Mouse (Mus musculus): ENCODE measurements around the gene Cdt1. TPM values are rescaled to one million over a fixed set of nuclear protein-coding genes. Genes with fewer than 3 reads are reported as not detected.

The Cdt1 gene
- polyA plus RNA-seq, 1 experiment from 2014 or later, result 11.1 TPM

DNA sequence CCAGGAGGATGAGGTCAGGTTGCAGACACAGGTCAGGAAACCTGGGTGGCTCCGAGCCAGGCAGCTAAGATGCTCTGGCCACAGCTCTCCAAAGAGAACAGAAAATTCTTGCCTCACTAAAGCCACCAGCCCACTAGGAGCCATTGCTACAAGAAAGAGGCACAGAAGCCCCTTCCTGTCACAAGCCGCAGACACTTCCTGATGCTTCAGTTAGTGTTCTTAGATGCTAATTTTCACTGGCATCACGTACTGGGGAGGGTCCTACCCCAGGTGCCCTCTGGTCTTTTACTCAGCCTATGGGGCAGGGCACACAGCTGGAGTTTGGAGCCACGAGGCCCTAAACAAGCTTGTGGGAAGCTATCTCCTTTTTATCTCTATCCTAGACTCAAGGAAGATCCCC is 28.2 kb downstream of the Cdt1 start:
- Histone ChIP-seq H3K4me3 (ENCODE audit: inconsistent target) (no peak overlapping the region), H3K27ac (no peak overlapping the region), H3K79me2 (ENCODE audit: inconsistent target) (no peaks in the 10 kb centered on the region), H3K36me3 (ENCODE audit: inconsistent target) (peaks cover 54% of the 10 kb centered on the region)
- 37% methylated on average over 4 of the region's 4 CpGs for WGBS (ENCODE audit: missing documents)

DNA sequence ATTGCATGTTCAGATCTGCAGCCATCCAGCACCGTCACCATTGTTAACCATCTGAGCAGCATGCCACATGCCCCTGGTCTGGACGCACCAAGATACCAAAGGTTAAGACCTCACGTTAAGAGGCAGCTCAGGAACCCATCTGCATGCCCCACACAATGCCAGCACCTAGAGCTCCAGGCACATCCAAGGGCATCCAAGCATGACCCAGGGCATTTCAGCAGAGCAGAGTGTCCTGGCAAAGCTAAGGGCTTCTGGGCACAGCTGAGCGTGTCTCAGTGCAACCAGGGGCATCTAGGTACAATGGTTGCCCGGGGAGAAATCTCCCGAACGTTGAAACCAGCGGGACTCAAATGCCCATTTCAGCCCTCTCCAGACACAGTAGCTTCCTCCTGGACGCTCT is 32.9 kb downstream of the Cdt1 start:
- over 99% methylated on average over 9 of the region's 9 CpGs for WGBS (ENCODE audit: missing documents)
- Histone ChIP-seq H3K79me2 (ENCODE audit: inconsistent target) (no peaks in the 10 kb centered on the region; the same call in 1 of the 2 replicates), H3K4me3 (ENCODE audit: inconsistent target) (no peak overlapping the region), H3K27ac (no peak overlapping the region), H3K36me3 (ENCODE audit: inconsistent target) (peaks cover 54% of the 10 kb centered on the region)

DNA sequence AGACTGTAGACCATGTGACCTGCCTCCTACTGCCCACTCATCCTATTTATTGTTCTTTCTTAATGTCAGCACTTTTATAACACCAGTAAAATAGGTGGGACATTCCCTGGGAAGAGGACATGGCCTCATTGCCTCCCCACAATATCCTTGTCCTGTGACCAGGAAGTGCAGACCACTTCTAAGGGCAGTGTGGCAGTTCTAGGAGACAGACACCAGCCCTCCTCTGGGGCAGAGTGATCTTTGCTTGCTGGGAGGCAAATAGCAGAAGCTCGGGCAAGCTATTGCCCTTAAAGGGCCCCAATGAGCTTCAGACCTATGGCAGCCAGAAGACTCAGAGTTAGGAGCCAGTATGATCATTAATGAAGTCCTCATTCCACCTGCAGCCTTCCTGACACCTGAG is 36.8 kb downstream of the Cdt1 start:
- no peak overlapping the region for H3K4me3 ChIP-seq (ENCODE audit: inconsistent target)
- H3K27ac ChIP-seq, result peak overlapping the region; percentile 62
- H3K36me3 ChIP-seq (ENCODE audit: inconsistent target), result peaks cover 34% of the 10 kb centered on the region; the same call in 1 of the 2 replicates
- 27% methylated on average over 1 of the region's 1 CpGs for WGBS (ENCODE audit: missing documents)
- peaks cover 21% of the 10 kb centered on the region for H3K79me2 ChIP-seq (ENCODE audit: inconsistent target)

DNA sequence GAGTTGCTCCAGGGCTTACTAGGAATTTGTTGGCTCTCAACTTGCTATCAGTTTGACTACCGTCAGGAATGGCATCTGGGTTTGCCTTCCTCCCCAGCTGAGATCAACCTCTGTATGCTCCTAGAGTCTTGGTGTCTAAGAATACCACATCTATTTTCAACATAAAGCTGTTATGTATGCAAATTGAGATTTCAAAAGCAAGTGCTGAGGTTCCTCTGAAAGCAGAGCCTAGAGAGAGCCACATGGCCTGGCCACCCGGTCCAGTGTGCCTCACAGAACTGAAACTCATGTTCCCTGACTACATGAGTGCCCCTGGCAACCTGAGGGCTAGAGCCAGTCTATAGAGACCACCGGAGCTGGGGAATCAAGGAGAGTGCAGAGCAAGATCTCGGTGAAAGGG is 37.6 kb downstream of the Cdt1 start:
- 45% methylated on average over 4 of the region's 4 CpGs for WGBS (ENCODE audit: missing documents)

DNA sequence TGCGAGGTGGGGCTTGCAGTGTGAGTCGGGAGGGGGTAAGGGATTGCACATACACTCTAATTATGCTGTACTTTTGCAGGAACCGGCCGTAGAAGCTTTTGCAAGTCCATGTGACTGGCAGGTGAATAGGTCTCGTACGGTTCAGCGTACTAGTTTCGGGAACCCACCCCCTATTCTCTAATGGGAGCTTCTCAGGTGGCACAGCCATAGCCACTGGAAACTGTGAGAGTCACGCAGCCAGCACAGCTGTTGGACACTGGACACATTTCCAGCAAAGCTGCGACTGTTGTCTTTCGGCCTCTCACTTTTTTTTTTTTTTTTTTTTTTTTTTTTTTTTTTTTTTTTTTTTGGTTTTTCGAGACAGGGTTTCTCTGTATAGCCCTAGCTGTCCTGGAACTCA is 39.0 kb downstream of the Cdt1 start:
- Histone ChIP-seq H3K27ac (no peak overlapping the region), H3K36me3 (ENCODE audit: inconsistent target) (peaks cover 16% of the 10 kb centered on the region; the same call in 1 of the 2 replicates), H3K79me2 (ENCODE audit: inconsistent target) (peaks cover 35% of the 10 kb centered on the region), H3K4me3 (ENCODE audit: inconsistent target) (no peak overlapping the region)
- 88% methylated on average over 9 of the region's 12 CpGs for WGBS (ENCODE audit: missing documents)

More for the DNA sequence above, 37.6 kb downstream of the Cdt1 start:
- peaks cover 27% of the 10 kb centered on the region; the same call in 1 of the 2 replicates for H3K36me3 ChIP-seq (ENCODE audit: inconsistent target)
- H3K27ac ChIP-seq, result peak overlapping the region; percentile 62
- H3K79me2 ChIP-seq (ENCODE audit: inconsistent target), result peaks cover 28% of the 10 kb centered on the region
- no peak overlapping the region for H3K4me3 ChIP-seq (ENCODE audit: inconsistent target)

DNA sequence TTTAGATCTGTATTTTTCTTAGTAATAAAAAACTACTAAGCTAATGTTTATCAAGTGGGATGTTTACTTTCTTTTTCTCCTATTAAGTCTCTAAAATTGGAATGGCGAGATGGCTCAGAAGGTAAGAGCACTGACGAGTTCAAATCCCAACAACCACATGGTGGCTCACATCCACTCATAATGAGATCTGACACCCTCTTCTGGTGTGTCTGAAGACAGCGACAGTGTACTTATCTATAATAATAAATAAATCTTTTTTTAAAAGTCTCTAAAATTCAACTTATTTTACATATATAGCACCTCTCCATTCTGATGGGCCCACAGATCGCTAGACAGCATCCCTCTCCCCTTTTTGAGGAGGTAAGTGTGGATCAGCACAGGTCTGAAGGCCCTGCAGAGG is 42.4 kb downstream of the Cdt1 start:
- H3K79me2 ChIP-seq (ENCODE audit: inconsistent target), result peaks cover 52% of the 10 kb centered on the region
- H3K27ac ChIP-seq, result no peak overlapping the region
- peaks cover 14% of the 10 kb centered on the region for H3K36me3 ChIP-seq (ENCODE audit: inconsistent target)
- H3K4me3 ChIP-seq (ENCODE audit: inconsistent target), result peak overlapping the region; percentile 73; the same call in 1 of the 2 replicates
- WGBS (ENCODE audit: missing documents), result 71% methylated on average over 4 of the region's 4 CpGs

- 6% methylated on average over 20 of the region's 20 CpGs for WGBS (ENCODE audit: missing documents)
- peaks cover 20% of the 10 kb centered on the region for H3K36me3 ChIP-seq (ENCODE audit: inconsistent target)
- peaks cover 52% of the 10 kb centered on the region for H3K79me2 ChIP-seq (ENCODE audit: inconsistent target)
- H3K4me3 ChIP-seq (ENCODE audit: inconsistent target), result peak overlapping the region; percentile 73
- H3K27ac ChIP-seq, result peak overlapping the region; percentile 66
Observed at GRCm38 (mm10) chr8:122610612-122611277, 42.9 kb downstream of the Cdt1 start.

- Histone ChIP-seq H3K79me2 (ENCODE audit: inconsistent target) (peaks cover 52% of the 10 kb centered on the region), H3K4me3 (ENCODE audit: inconsistent target) (peak within 1 kb of the TSS; percentile 73), H3K27ac (peak within 1 kb of the TSS; percentile 66), H3K36me3 (ENCODE audit: inconsistent target) (peaks cover 22% of the 10 kb centered on the region)
- under 1% methylated on average over 56 of the region's 57 CpGs for WGBS (ENCODE audit: missing documents)
Observed at GRCm38 (mm10) chr8:122611295-122612133, 43.7 kb downstream of the Cdt1 start, which contains the start of the genes Galns and Trappc2l. Gene Galns (minus strand): TSS chr8:122611463. Gene Trappc2l (plus strand): TSS chr8:122611640.

- Histone ChIP-seq H3K36me3 (ENCODE audit: inconsistent target) (peaks cover 22% of the 10 kb centered on the region), H3K4me3 (ENCODE audit: inconsistent target) (no peak overlapping the region), H3K79me2 (ENCODE audit: inconsistent target) (peaks cover 17% of the 10 kb centered on the region), H3K27ac (no peak overlapping the region)
- 80% methylated on average over 9 of the region's 9 CpGs for WGBS (ENCODE audit: missing documents)
Observed at GRCm38 (mm10) chr8:122616181-122616905, 48.5 kb downstream of the Cdt1 start.

DNA sequence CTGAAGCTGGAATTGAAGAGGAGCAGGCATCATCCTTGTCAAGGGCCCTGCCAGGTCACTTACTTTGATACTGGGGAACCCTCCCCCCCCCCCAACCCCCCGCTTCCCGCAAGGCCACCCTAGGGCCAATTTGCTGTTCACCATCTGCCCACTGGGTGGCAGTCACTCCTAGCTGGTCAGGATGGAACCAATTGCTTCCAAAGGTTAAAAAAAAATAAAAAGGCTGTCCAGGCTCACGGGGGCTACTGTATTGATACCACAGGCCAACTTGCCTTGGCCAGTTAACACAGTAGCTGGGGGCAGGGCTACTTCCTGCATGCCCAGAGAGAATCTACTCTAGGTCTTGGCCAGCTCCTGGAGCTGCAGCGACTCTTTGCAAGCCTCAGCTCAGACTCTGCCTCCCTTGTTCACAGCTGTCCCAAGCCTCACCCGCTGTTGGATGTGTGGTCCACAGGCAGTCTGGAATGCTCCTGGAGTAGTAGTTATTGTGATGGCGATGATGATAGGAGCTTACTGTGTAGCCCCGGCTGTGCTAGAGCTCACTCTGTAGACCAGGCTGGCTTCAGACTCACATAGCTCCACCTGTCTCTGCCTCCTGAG is 50.2 kb downstream of the Cdt1 start:
- Histone ChIP-seq H3K36me3 (ENCODE audit: inconsistent target) (peaks cover 22% of the 10 kb centered on the region), H3K27ac (no peak overlapping the region), H3K79me2 (ENCODE audit: inconsistent target) (peaks cover 7% of the 10 kb centered on the region; the same call in 1 of the 2 replicates), H3K4me3 (ENCODE audit: inconsistent target) (no peak overlapping the region)
- 71% methylated on average over 5 of the region's 7 CpGs for WGBS (ENCODE audit: missing documents)

GRCm38 (mm10) chr8:122618660-122619378 is 51.0 kb downstream of the Cdt1 start:
- 89% methylated on average over 6 of the region's 6 CpGs for WGBS (ENCODE audit: missing documents)

GRCm38 (mm10) chr8:122620446-122620845 is 52.6 kb downstream of the Cdt1 start:
- peaks cover 6% of the 10 kb centered on the region for H3K36me3 ChIP-seq (ENCODE audit: inconsistent target)
- no peak overlapping the region for H3K27ac ChIP-seq
- no peak overlapping the region for H3K4me3 ChIP-seq (ENCODE audit: inconsistent target)
- 53% methylated on average over 5 of the region's 5 CpGs for WGBS (ENCODE audit: missing documents)
- no peaks in the 10 kb centered on the region for H3K79me2 ChIP-seq (ENCODE audit: inconsistent target)

More at GRCm38 (mm10) chr8:122618660-122619378, 51.0 kb downstream of the Cdt1 start:
- no peak overlapping the region for H3K4me3 ChIP-seq (ENCODE audit: inconsistent target)
- peaks cover 21% of the 10 kb centered on the region for H3K36me3 ChIP-seq (ENCODE audit: inconsistent target)
- H3K27ac ChIP-seq, result no peak overlapping the region
- H3K79me2 ChIP-seq (ENCODE audit: inconsistent target), result no peaks in the 10 kb centered on the region; the same call in 1 of the 2 replicates

GRCm38 (mm10) chr8:122622727-122623126 is 54.9 kb downstream of the Cdt1 start, which contains the start of gene Pabpn1l:
Gene Pabpn1l (minus strand): TSS chr8:122622739.
- Histone ChIP-seq H3K27ac (no peak within 1 kb of the TSS), H3K4me3 (ENCODE audit: inconsistent target) (no peak within 1 kb of the TSS), H3K36me3 (ENCODE audit: inconsistent target) (no peaks in the 10 kb centered on the region), H3K79me2 (ENCODE audit: inconsistent target) (no peaks in the 10 kb centered on the region)
- 82% methylated on average over 6 of the region's 6 CpGs for WGBS (ENCODE audit: missing documents)
